Mouse (Mus musculus): ENCODE measurements at regions not wholly inside any gene's neighbourhood (a gene's known extent, or its start where the extent isn't known, plus 50 kb on each side); places are given as distances from the start of the nearest gene placed in this dataset.

DNA sequence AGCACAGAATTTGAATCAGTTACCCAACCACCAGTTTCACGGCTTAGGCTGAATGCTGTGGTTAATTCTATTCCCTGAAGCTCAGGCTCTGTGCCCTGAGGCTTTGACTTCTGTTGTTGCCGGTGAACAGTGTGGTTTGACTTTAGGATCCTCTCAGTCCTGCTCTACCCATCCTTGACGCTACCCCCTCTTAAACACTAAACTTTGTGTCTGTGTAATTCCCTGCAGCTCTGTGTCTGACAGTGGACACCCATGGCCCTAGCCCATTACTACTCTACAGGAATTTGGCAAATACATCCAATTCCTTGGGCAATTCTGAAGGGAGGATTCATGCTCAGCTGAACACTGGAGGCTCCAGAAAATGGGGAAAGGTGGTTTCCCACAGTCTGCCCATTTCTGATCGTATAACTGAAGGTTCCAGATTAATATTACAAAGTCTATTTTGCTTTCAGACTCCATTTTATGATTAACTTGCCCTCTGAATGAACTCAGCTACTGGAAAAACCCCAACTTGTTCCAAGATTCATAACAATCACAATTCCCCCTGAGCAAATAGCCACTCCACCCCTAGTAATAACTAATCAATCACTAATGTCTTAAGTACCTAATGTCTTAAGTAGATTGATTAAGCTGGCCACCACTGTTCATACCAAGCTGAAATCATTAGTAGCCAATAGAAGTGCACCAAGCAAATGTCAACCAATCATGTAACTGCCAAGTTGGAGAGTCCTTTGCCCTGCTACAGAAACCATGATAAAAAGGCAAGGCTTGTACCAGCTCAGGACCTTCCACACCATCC, 182.6 kb downstream of the Ice1 start:
- DNase-seq (ENCODE audit: low read depth, low spot score), result no peak

DNA sequence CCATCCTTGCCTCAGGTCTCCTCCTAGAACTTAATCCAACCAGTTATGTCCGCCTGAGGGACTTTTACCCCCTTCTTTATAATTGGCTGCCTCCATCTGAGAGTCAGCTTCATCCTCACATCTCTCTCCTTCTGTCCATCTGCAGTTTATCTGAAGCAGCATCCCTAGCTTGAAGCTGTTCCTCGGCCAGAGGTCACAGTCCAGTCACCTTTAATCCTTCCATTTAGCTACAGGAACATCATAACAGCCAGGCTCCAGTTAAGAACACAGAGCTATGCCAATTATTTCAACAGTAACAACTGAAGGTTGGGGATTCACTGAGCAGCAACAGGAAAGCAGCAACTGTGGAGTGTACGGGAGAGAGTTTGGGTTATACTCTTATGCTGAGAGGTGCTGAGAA, 179.0 kb downstream of the Ice1 start:
- no peak for DNase-seq (ENCODE audit: low read depth, low spot score)

DNA sequence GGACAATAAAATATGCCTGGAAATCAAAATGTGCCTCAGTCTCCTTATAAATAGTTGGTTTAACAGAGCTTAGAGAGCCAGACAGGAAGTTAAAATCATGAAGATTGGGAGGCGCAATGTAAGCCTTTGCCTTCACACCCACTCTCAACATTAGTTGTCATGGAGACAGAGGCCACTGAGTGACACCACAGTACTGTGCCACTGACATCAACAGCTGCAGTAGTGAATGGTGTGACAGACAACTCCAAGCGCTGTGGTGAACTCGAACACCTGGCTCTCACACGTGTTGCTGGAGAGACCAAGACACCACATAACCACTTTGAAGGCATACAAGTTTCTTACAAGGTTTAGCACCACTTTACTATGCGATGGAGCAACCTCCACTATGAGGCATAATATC, 172.4 kb downstream of the Ice1 start:
- no peak for DNase-seq (ENCODE audit: low read depth, low spot score)

DNA sequence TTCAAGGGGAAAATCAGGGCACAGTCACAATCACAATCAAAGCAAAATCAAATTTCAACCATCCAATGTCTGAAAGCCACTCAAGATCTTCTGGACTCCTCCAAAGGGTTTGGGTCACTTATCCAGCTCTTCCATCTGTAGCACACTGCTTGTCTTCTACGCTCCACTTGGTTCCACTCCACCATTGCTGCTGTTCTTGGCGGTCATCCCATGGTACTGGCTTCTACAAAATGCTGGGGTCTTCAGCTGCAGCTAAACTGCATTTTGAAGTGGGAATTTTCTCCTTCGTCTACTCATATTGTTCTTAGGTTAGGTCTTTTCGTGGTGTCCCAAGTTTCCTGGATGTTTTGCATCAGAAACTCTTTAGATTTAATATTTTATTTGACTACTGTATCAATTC, 162.7 kb downstream of the Ice1 start:
- DNase-seq (ENCODE audit: low read depth, low spot score), result no peak

DNA sequence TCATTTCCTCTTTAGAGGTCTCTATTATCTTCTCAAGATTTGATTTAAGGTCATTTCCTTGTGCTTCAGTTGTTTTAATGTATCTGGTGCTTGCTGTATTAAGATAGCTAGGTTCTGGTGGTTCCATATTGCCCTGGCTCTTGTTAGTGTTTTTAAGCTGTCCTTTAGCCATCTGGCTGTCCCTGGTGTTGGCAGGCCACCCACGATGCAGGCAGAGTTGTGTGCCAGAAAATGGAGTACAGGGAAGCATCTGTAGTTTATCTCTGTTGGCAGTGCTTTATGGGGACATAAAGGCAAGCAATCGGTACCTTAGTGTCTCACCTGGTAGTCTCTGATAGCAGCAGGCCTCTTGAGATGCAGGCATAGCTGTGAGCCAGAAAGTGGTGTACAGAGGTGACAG, 162.1 kb downstream of the Ice1 start:
- DNase-seq (ENCODE audit: low read depth, low spot score), result no peak

DNA sequence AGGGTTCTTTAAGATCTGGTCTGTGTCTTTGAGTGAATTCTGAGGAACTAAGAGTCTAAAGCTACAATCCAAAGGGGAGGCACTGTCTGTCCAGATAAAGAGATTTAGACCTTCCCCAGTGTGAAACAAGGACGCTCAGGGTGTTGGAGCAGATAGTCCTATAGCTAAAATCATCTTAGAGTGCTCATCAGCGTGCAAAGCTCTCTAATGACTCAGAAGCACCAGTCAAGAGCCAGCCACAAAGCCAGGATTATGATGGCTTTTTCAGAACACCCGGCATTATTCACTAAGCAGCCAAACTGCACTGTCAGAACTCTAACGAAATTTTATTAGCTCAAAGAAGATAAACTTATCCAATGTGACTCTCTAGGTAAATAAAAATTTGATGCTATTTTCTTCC, 138.1 kb downstream of the Ice1 start:
- DNase-seq (ENCODE audit: low read depth, low spot score), result no peak

Data from retina, adult 2 months (tissue).